Mouse (Mus musculus): ENCODE data around the gene Eif2b3. TPM values are rescaled to one million over a fixed set of nuclear protein-coding genes. Genes with fewer than 3 reads are reported as not detected.

The Eif2b3 gene
- polyA plus RNA-seq, 1 experiment from 2014 or later: 37.7 TPM

DNA sequence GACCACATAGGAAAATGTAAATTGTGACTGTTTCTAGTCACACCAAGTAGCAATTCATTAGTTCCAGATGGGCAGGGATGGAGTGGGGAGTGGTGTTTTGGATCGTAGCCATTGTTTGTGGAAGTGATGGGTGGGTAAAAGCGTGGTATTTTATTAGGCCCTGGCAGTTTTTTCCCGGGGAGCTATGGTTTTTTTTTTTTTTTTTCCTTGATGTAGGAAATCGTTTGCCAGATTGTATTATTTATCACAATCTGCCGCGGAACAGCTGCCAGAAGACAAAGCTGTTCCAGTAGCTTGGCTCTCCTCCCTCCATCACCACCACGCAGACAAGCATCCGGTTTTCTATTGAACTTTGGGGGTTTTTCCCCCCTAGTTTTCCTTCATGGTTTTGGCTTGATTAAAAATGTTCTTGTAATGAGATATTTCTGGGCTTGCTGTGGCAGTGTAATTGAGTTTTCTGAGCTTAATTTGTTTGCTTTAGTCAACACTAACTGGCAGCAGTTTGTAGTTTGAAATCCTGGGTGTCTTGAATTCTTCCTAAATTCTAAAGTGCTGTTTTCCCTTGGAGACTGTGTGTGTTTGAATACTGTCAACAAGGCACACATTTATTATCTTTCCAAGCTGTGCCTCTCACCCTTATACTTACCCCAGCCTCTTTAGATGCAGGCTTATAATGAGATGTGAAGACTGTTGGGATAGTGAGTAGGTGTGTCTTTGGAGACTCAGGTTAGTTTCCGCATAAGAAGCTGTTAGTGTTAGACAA is 20.9 kb downstream of the Eif2b3 start:
- Histone ChIP-seq H3K4me3 (replicated peaks) (no peak overlapping the region), H3K4me2 (replicated peaks) (no peak overlapping the region), H3K4me1 (replicated peaks) (0 out of 2 replicates have a peak, but pooled peaks cover 3% of the 10 kb centered on the region), H3K27ac (peak overlapping the region; percentile 37), H3K9me3 (no peaks in the 10 kb centered on the region), H3K9ac (no peak overlapping the region), H3K36me3 (no peaks in the 10 kb centered on the region), H3K27me3 (replicated peaks) (no peaks in the 10 kb centered on the region)
- ATAC-seq: no peak
- 34% methylated on average over 9 of the region's 9 CpGs for WGBS

DNA sequence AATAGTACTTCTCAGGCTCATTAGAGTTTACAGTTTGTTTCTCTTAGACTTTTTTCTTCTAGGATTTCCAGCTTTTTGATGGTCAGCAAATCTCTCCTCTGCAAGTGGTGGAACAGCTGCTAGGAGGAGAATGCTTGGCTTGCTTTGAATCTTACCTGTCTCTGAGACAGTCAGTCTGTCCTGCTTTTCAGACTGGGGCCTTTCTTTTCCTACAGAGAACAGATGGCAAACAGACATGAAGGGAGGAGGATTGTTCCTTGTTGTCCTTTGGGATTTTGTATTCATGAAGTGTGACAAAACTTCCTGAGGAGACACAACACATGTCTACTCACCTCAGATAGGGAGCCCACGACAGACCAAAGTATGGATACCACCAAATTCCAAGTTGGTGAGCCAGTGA is 21.6 kb downstream of the Eif2b3 start:
- Histone ChIP-seq H3K9me3 (no peaks in the 10 kb centered on the region), H3K27ac (no peak overlapping the region), H3K4me2 (replicated peaks) (no peak overlapping the region), H3K9ac (no peak overlapping the region), H3K4me1 (replicated peaks) (0 out of 2 replicates have a peak, but pooled peaks cover 3% of the 10 kb centered on the region), H3K4me3 (replicated peaks) (no peak overlapping the region), H3K36me3 (no peaks in the 10 kb centered on the region), H3K27me3 (replicated peaks) (no peaks in the 10 kb centered on the region)
- no peak for ATAC-seq
- WGBS: 72% methylated on average over 1 of the region's 1 CpGs

DNA sequence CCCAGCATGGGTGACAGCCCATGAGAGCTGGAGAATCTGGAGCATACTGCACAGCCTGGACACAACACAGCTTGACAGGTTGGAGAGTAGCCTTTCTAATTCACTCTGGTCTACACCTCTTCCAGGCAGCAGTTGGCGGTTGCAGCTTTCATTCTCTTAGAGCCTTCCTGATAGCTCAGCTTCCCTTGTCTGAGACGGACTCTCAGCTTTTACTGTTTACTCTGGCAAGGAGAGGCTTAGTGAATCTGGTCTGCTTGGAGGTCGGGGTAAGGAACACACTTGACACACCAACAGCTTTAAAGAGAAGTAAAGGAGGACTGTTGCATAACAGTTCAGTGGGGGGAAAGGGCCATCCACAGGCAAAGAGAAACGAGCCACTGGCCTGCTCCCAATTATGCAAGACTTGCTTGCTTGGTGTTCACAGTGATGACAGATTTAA is 22.1 kb downstream of the Eif2b3 start:
- no peak for ATAC-seq
- 42% methylated on average over 4 of the region's 4 CpGs for WGBS
- Histone ChIP-seq H3K9ac (no peak overlapping the region), H3K27me3 (replicated peaks) (no peaks in the 10 kb centered on the region), H3K4me1 (replicated peaks) (0 out of 2 replicates have a peak, but pooled peaks cover 3% of the 10 kb centered on the region), H3K27ac (no peak overlapping the region), H3K36me3 (no peaks in the 10 kb centered on the region), H3K4me2 (replicated peaks) (no peak overlapping the region), H3K4me3 (replicated peaks) (no peak overlapping the region), H3K9me3 (no peaks in the 10 kb centered on the region)

DNA sequence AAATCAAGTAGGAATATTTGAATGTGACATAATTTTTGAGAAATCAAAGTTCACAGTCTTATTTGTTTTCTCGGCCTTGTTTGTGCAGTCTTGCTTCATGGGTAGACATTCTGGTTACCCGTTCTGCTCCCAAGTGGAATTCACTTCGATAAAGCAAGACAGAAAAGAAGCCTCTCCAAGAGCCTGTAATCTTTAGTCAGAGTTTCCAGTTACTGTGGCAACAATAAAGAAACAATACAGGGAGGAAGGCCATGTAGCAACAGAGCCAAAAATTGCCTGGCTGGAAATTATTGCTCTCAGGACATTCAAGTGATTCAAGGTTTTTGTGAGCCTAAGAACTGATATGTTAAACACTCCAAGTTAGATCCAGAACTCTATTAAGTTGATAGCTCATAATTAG is 29.6 kb downstream of the Eif2b3 start:
- Histone ChIP-seq H3K27ac (no peak overlapping the region), H3K4me1 (replicated peaks) (no peaks in the 10 kb centered on the region), H3K4me3 (replicated peaks) (no peak overlapping the region), H3K4me2 (replicated peaks) (no peak overlapping the region), H3K27me3 (replicated peaks) (no peaks in the 10 kb centered on the region), H3K36me3 (0 out of 2 replicates have a peak, but pooled peaks cover 5% of the 10 kb centered on the region), H3K9me3 (no peaks in the 10 kb centered on the region), H3K9ac (no peak overlapping the region)
- WGBS: 72% methylated on average over 3 of the region's 3 CpGs
- no peak for ATAC-seq

DNA sequence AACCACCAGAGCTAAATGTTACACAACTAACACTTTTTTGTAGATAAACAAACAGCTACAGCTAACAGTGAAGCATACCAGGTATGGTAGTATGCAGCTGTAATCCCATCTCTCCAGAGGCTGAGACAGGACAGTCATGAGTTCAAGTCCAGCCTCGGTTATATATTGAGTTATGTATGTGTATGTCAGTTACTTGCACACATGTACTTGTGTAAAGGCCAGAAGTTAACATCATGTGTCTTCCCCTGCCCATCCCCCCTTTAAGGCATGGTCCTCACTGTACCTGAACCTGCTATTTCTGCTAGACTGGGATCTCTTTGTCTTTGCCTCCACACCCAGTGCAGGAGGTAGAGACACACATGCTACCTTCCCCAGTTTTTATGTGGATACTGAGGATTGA is 30.3 kb downstream of the Eif2b3 start:
- WGBS: 97% methylated on average over 1 of the region's 1 CpGs
- H3K4me2 ChIP-seq (replicated peaks): no peak overlapping the region
- no peak overlapping the region for H3K4me3 ChIP-seq (replicated peaks)
- H3K9ac ChIP-seq: no peak overlapping the region
- H3K27me3 ChIP-seq (replicated peaks): no peaks in the 10 kb centered on the region
- H3K36me3 ChIP-seq: 0 out of 2 replicates have a peak, but pooled peaks cover 5% of the 10 kb centered on the region
- H3K9me3 ChIP-seq: no peaks in the 10 kb centered on the region
- H3K4me1 ChIP-seq (replicated peaks): no peaks in the 10 kb centered on the region
- no peak overlapping the region for H3K27ac ChIP-seq
- ATAC-seq: no peak

DNA sequence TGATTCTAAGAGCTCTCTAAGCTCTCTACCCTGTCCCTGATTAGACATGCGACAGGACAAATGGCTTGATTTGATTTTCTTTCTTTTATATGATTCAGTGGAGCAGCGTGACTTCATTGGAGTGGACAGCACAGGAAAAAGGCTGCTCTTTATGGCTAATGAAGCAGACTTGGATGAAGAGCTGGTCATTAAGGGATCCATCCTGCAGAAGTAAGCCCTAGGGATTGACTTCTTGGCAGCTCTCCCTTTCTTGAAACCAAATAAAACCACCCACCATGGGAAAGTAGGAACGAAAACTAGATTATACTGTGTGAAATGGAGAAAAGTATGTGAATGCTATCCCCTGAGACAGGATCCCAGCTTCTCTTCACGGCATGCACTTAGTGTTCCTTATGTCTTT is 33.4 kb downstream of the Eif2b3 start:
- H3K27ac ChIP-seq: no peak overlapping the region
- 85% methylated on average over 4 of the region's 4 CpGs for WGBS

DNA sequence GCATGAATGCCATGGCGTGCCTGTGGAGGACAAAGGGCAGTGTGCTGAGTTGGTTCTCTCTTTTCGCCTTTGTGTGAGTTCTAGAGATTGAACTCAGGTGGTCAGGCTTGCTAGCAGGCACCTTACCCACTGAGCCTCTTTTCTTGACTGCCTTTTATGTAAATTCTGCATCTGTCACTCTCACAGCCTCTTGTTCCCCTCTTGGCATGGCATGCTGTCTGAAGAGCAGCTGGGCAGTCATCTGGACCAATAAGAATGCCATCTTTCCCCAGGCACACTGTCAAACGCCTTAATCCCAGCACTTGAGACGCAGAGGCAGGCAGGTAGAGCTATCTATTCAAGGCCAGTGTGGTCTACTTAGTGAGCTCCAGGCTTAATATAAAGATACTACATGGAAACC is 34.8 kb downstream of the Eif2b3 start:
- Histone ChIP-seq H3K9me3 (no peaks in the 10 kb centered on the region), H3K4me3 (replicated peaks) (no peak overlapping the region), H3K36me3 (no peaks in the 10 kb centered on the region), H3K4me2 (replicated peaks) (no peak overlapping the region), H3K27me3 (replicated peaks) (no peaks in the 10 kb centered on the region), H3K27ac (no peak overlapping the region), H3K9ac (no peak overlapping the region), H3K4me1 (replicated peaks) (no peaks in the 10 kb centered on the region)
- no peak for ATAC-seq
- 90% methylated on average over 4 of the region's 4 CpGs for WGBS

More for the DNA sequence above, 33.4 kb downstream of the Eif2b3 start:
- H3K27me3 ChIP-seq (replicated peaks): no peaks in the 10 kb centered on the region
- no peak overlapping the region for H3K4me3 ChIP-seq (replicated peaks)
- H3K4me2 ChIP-seq (replicated peaks): no peak overlapping the region
- no peak overlapping the region for H3K9ac ChIP-seq
- H3K36me3 ChIP-seq: no peaks in the 10 kb centered on the region
- no peak for ATAC-seq
- H3K9me3 ChIP-seq: no peaks in the 10 kb centered on the region
- H3K4me1 ChIP-seq (replicated peaks): no peaks in the 10 kb centered on the region

DNA sequence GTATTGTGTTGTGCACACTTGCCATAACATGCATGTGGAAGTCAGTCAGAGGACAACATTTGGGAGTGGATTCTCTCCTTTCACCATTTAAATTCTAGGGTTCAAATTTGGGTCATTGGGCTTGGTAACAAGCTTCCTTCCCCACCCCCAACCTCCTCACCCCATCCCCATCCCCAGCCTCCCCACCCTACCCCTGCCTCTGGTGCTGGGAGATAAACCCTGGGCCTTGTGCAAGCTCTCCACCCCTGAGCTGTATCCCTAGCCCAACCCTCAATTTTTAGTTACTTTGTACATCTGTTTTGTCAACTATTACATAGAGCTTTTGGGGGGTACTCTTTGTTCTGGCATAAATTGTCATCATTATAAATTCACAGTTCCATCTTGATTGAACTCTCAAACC is 36.9 kb downstream of the Eif2b3 start:
- no peak overlapping the region for H3K4me2 ChIP-seq (replicated peaks)
- no peak overlapping the region for H3K4me3 ChIP-seq (replicated peaks)
- no peaks in the 10 kb centered on the region for H3K9me3 ChIP-seq
- H3K4me1 ChIP-seq (replicated peaks): no peaks in the 10 kb centered on the region
- no peak overlapping the region for H3K27ac ChIP-seq
- H3K36me3 ChIP-seq: no peaks in the 10 kb centered on the region
- H3K27me3 ChIP-seq (replicated peaks): no peaks in the 10 kb centered on the region
- ATAC-seq: peak; percentile 56; the same call in 1 of the 2 replicates
- H3K9ac ChIP-seq: no peak overlapping the region

DNA sequence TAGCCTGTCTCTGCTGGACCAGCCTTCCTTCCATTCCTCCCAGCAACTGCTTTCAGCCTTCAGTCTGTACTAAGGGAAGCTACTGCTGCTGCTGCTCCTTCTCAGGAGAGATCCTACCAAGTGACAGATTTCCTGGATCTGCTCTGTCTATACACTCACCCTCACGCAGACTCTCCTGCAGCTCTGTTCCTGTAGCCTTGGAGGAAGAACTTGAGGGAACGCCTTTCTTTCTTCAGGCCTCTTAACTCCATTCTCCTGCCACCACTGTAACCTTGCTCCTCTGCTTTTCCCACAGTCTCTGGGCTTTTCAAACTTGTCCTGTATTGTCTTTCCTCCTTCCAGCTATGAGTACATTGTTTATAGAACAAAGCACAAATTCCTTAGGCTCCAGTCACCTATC is 37.3 kb downstream of the Eif2b3 start:
- Histone ChIP-seq H3K4me2 (replicated peaks) (no peak overlapping the region), H3K9me3 (no peaks in the 10 kb centered on the region), H3K36me3 (no peaks in the 10 kb centered on the region), H3K27me3 (replicated peaks) (no peaks in the 10 kb centered on the region), H3K9ac (no peak overlapping the region), H3K27ac (no peak overlapping the region), H3K4me3 (replicated peaks) (no peak overlapping the region), H3K4me1 (replicated peaks) (no peaks in the 10 kb centered on the region)
- WGBS: 71% methylated on average over 2 of the region's 2 CpGs
- ATAC-seq: no peak

DNA sequence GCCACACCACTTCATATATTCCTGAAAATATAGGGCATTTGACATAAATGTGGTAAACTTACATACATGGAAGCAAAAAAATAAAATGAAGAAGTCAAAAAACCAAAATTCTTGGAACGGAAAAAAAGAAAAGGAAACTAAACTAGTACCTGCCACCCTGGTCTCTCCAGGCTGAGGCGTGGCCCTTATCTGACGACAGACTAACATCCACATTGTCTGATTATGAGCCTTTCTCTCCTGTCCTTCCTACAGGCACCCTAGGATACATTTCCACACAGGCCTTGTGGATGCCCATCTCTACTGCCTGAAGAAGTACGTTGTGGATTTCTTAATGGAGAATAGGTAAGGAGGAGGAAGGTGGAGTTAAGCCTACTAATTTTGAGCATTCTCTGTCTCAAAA is 39.3 kb downstream of the Eif2b3 start:
- WGBS: 79% methylated on average over 4 of the region's 4 CpGs
- Histone ChIP-seq H3K4me3 (replicated peaks) (no peak overlapping the region), H3K9me3 (no peaks in the 10 kb centered on the region), H3K4me2 (replicated peaks) (no peak overlapping the region), H3K27me3 (replicated peaks) (no peaks in the 10 kb centered on the region), H3K36me3 (no peaks in the 10 kb centered on the region), H3K9ac (no peak overlapping the region), H3K27ac (no peak overlapping the region), H3K4me1 (replicated peaks) (no peaks in the 10 kb centered on the region)
- ATAC-seq: no peak

DNA sequence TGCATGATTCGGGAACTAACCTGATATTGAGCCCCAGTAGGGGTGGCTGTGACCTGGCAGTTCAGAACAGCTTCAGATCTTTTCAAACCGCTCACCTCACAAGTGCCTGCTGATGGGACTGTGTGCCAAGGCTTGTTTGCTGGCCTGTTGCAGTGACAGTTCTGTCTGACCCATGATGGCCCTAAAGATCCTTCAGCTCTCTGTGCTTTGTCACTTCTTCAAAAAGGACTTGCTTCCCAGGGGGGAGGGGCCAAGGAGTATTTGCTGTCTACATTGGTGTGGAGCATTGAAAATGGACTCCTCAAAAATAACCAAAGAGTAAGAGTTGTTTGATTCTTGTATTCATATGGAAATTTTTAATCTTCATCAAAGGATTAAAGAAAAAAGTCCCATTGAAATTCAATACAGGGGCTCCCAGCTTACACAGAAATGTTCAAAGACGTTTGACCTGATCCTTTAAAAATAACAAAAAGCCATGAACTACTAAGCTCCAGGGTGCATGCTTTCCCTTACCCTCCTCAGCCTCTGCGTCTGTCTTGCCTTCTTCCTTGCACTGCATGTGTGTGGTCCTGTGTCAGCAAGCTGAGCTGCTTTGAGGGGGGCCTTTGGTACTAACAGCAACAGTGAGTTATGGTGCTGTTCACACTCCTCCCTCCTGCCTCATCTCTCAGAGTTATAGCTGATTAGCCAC is 43.6 kb downstream of the Eif2b3 start:
- no peak for ATAC-seq
- Histone ChIP-seq H3K4me2 (replicated peaks) (no peak overlapping the region), H3K9ac (no peak overlapping the region), H3K4me1 (replicated peaks) (no peaks in the 10 kb centered on the region), H3K27me3 (replicated peaks) (no peaks in the 10 kb centered on the region), H3K9me3 (no peaks in the 10 kb centered on the region), H3K4me3 (replicated peaks) (no peak overlapping the region), H3K27ac (no peak overlapping the region), H3K36me3 (peaks cover 8% of the 10 kb centered on the region)
- 71% methylated on average over 4 of the region's 4 CpGs for WGBS

DNA sequence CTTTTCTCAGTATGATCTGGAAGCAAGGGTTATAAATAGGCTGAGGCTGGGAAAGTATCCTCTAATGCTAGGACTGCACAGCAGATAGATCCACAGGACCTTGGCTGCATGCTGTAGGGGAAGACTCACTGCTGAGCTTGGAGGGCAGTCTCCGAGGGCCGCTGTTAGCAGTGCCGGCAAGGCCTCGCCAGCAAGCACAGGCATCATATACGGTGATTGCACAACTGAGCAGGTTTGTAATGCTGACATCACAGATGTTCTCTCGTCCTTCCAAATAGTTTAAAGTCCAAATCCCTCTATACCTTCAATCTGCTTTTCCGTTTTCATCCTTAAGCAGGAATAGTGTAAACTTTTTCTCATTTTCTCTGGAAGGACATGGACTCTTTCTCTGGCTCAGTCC is 48.8 kb downstream of the Eif2b3 start:
- no peak for ATAC-seq
- no peaks in the 10 kb centered on the region for H3K27me3 ChIP-seq (replicated peaks)
- H3K4me2 ChIP-seq (replicated peaks): no peak overlapping the region
- no peak overlapping the region for H3K4me3 ChIP-seq (replicated peaks)
- no peak overlapping the region for H3K9ac ChIP-seq
- H3K27ac ChIP-seq: no peak overlapping the region
- H3K36me3 ChIP-seq: peaks cover 24% of the 10 kb centered on the region
- H3K9me3 ChIP-seq: no peaks in the 10 kb centered on the region
- WGBS: 94% methylated on average over 7 of the region's 7 CpGs
- no peaks in the 10 kb centered on the region for H3K4me1 ChIP-seq (replicated peaks)

DNA sequence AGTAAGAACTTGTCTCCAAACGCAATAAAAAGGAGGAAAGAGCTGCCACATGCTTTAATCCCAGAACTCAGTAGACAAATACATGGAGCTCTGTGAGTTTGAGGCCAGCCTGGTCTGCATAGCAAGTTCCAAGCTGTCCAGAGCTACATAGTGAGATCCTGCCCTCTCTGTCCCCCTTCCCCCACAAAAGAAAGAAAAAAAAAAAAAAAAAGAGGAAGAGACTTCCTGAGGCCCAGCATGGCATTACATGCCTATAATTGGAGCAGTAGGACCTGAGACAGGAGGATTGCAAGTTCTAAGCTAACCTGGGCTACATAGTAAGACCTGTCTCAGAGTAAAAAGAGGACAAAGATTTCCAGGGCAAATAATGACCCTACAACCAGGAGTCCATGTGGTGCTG is 50.4 kb downstream of the Eif2b3 start:
- H3K27ac ChIP-seq: no peak overlapping the region
- H3K9me3 ChIP-seq: no peaks in the 10 kb centered on the region
- no peak overlapping the region for H3K4me3 ChIP-seq (replicated peaks)
- H3K27me3 ChIP-seq (replicated peaks): no peaks in the 10 kb centered on the region
- H3K36me3 ChIP-seq: peaks cover 24% of the 10 kb centered on the region
- ATAC-seq: no peak
- no peak overlapping the region for H3K9ac ChIP-seq
- WGBS: 89% methylated on average over 1 of the region's 1 CpGs
- H3K4me1 ChIP-seq (replicated peaks): no peaks in the 10 kb centered on the region
- no peak overlapping the region for H3K4me2 ChIP-seq (replicated peaks)
